9 mouse cellular contexts compared by ENCODE assay signal in genomic region chr11:104278222-104278621, GRCm38 (mm10). TPM values are rescaled to one million over a fixed set of nuclear protein-coding genes. Genes with fewer than 3 reads are reported as not detected.
DNase-seq lines count a peak whose midpoint lies in the region.
"Had no signal": no experiment of that assay in that cellular context is flagged by ENCODE, and none has a peak within 500 bp of the region (broad histone marks: within the 10 kb centered on the region; RNA-seq: fewer than 3 reads in every experiment).

No protein-coding gene starts in this region.

- intact Hi-C loops in heart, postnatal 25 days (cut with DNase I) = loop anchor here (2.0 kb wide), 1 partner anchor 45 kb away; no protein-coding TSS in a partner anchor

- no peaks in the 10 kb centered on the region for H3K36me3 ChIP-seq in heart, embryonic 10.5 days
- H3K36me3 ChIP-seq: G1E had no signal

- DNase-seq in heart, adult 18-20 months = peak; percentile 70 to 83
- no peak for DNase-seq in heart, postnatal 25 days (ENCODE audit: low spot score)
- peak; percentile 84 to 89 for DNase-seq in adrenal gland, adult 18-20 months (ENCODE audit: low spot score in 2 of 2)
- peak; percentile 84 for DNase-seq in embryo, embryonic 10 days (ENCODE audit: low spot score)
- peak; percentile 85 for DNase-seq in heart, embryonic 10.5 days (ENCODE audit: low spot score)
- DNase-seq in kidney, postnatal 25 days = peak; percentile 85 to 87
- peak; percentile 73 for DNase-seq in lung, postnatal 10 days
- DNase-seq in telencephalon, adult 2 months (ENCODE audit: low read depth, low spot score) = peak; percentile 46

- H3K9me3 ChIP-seq in heart, embryonic 10.5 days = no peaks in the 10 kb centered on the region
- H3K9me3 ChIP-seq: G1E had no signal

- H3K27ac ChIP-seq in heart, embryonic 10.5 days = no peak overlapping the region

- H3K27me3 ChIP-seq in heart, embryonic 10.5 days (ENCODE audit: insufficient read depth, poor library complexity, severe bottlenecking) = peaks cover 29% of the 10 kb centered on the region; the same call in 1 of the 2 replicates

- peak overlapping the region; percentile 40 for H3K4me3 ChIP-seq in heart, embryonic 10.5 days

- peaks cover 7% of the 10 kb centered on the region for H3K4me1 ChIP-seq in heart, embryonic 10.5 days

- WGBS in heart, embryonic 10.5 days = 4% methylated on average over 20 of the region's 20 CpGs

RNA-seq across cellular contexts. Expression of gene Mapt, which starts 47.0 kb away (rescaled TPM):
- total RNA-seq in heart, adult 18-20 months (2021) = 10 to 100 TPM; 75.4 to 90.8 TPM
- 10 to 100 TPM; 67.0 to 70.7 TPM for total RNA-seq in heart, postnatal 25 days (2021)
- 100 to 1,000 TPM; 128 to 208 TPM for total RNA-seq in adrenal gland, adult 18-20 months (2021)
- polyA plus RNA-seq in heart, embryonic 10.5 days (2016; fragmentation: Nextera tagmentation; extraction: Ambion mirVana) = 0.92 and 1.4 TPM in 2 replicates
